Mouse (Mus musculus) spleen, adult 2 months (tissue): ENCODE results near the gene Nfib.

ENCODE experiments used
- CTCF ChIP-seq: fragments of 200-500 bp; IDR thresholded peaks from 2 replicates; pipeline ENCODE4 v1.5.1; 2011; ENCODE audit warnings: mild to moderate bottlenecking, inconsistent platforms; ENCODE audit not compliant: insufficient read depth, insufficient read length, insufficient replicate concordance; ENCODE audit errors: extremely low read depth
- POLR2A ChIP-seq: fragments of 200-500 bp; IDR thresholded peaks from 2 replicates; pipeline ENCODE4 v1.6.1; 2011; ENCODE audit warnings: low read depth, low read length, inconsistent platforms

GRCm38 (mm10) chr4:82537279-82537967, 168.1 kb downstream of the Nfib start:
- no peak for TF ChIP-seq CTCF
- no peak for TF ChIP-seq POLR2A
